Mouse (Mus musculus): ENCODE results near the gene A4galt.

- TF ChIP-seq CTCF (IDR thresholded peaks at IDR 0.05; ENCODE audit: control insufficient read depth, insufficient read depth, insufficient replicate concordance, low read depth, low read length) (no peak), POLR2A (IDR thresholded peaks at IDR 0.05; ENCODE audit: control insufficient read depth, low read depth, low read length) (no peak)
Observed at GRCm38 (mm10) chr15:83263405-83263804, 11.8 kb upstream of the A4galt start.
